Mouse (Mus musculus): Measurements from ENCODE around the gene Slc25a11. TPM values are rescaled to one million over a fixed set of nuclear protein-coding genes. Genes with fewer than 3 reads are reported as not detected.
A peak's percentile ranks its signal among the peaks of the same experiment; 100 is the strongest.

Slc25a11 gene
- polyA plus RNA-seq (2014; fragmentation: Nextera tagmentation; extraction: Ambion mirVana), result 221 and 245 TPM in 2 replicates

- Histone ChIP-seq H3K4me3 (ENCODE audit: low read depth, low read length) (peak within 1 kb of the TSS; percentile 76), H3K27ac (ENCODE audit: low read depth, low read length) (peak within 1 kb of the TSS; percentile 94), H3K4me2 (peak within 1 kb of the TSS; percentile 93), H3K36me3 (ENCODE audit: control insufficient read depth, insufficient read depth, low read length) (peaks cover 42% of the 10 kb centered on the region), H3K4me1 (ENCODE audit: control insufficient read depth, insufficient read depth, low read length) (peaks cover 35% of the 10 kb centered on the region), H3K9ac (ENCODE audit: low read depth, low read length) (peak within 1 kb of the TSS; percentile 91), H3K9me3 (replicated peaks; ENCODE audit: control insufficient read depth, low read length) (no peaks in the 10 kb centered on the region), H3K27me3 (ENCODE audit: control insufficient read depth, insufficient read depth, low read length) (no peaks in the 10 kb centered on the region)
- ATAC-seq (replicated peaks; ENCODE audit: insufficient number of reproducible peaks, low FRiP score, low TSS enrichment), result peak; percentile 83
- WGBS (ENCODE audit: insufficient replicate concordance), result under 1% methylated on average over 63 of the region's 63 CpGs
Observed at GRCm38 (mm10) chr11:70646691-70647650, at the start of gene Slc25a11, which contains the start of gene Rnf167. Slc25a11 (minus strand) TSS chr11:70647479. Rnf167 (plus strand) TSS chr11:70647235.

- Histone ChIP-seq H3K4me3 (ENCODE audit: low read depth, low read length) (no peak overlapping the region), H3K36me3 (ENCODE audit: control insufficient read depth, insufficient read depth, low read length) (no peaks in the 10 kb centered on the region), H3K27me3 (ENCODE audit: control insufficient read depth, insufficient read depth, low read length) (no peaks in the 10 kb centered on the region), H3K9me3 (replicated peaks; ENCODE audit: control insufficient read depth, low read length) (no peaks in the 10 kb centered on the region), H3K27ac (ENCODE audit: low read depth, low read length) (no peak overlapping the region), H3K9ac (ENCODE audit: low read depth, low read length) (no peak overlapping the region), H3K4me1 (ENCODE audit: control insufficient read depth, insufficient read depth, low read length) (peaks cover 10% of the 10 kb centered on the region), H3K4me2 (no peak overlapping the region)
- 57% methylated on average over 3 of the region's 3 CpGs for WGBS (ENCODE audit: insufficient replicate concordance)
- ATAC-seq (replicated peaks; ENCODE audit: insufficient number of reproducible peaks, low FRiP score, low TSS enrichment), result no peak
Observed at GRCm38 (mm10) chr11:70693504-70693903, 46.2 kb upstream of the Slc25a11 start.

- no peak overlapping the region for H3K4me2 ChIP-seq
- no peak for ATAC-seq (replicated peaks; ENCODE audit: insufficient number of reproducible peaks, low FRiP score, low TSS enrichment)
- H3K27me3 ChIP-seq (ENCODE audit: control insufficient read depth, insufficient read depth, low read length), result no peaks in the 10 kb centered on the region
- H3K4me1 ChIP-seq (ENCODE audit: control insufficient read depth, insufficient read depth, low read length), result peaks cover 19% of the 10 kb centered on the region
- no peaks in the 10 kb centered on the region for H3K36me3 ChIP-seq (ENCODE audit: control insufficient read depth, insufficient read depth, low read length)
- no peak overlapping the region for H3K27ac ChIP-seq (ENCODE audit: low read depth, low read length)
- no peak overlapping the region for H3K9ac ChIP-seq (ENCODE audit: low read depth, low read length)
- H3K4me3 ChIP-seq (ENCODE audit: low read depth, low read length), result no peak overlapping the region
- WGBS (ENCODE audit: insufficient replicate concordance), result 36% methylated on average over 4 of the region's 4 CpGs
- no peaks in the 10 kb centered on the region for H3K9me3 ChIP-seq (replicated peaks; ENCODE audit: control insufficient read depth, low read length)
Observed at GRCm38 (mm10) chr11:70689578-70689977, 42.3 kb upstream of the Slc25a11 start.

GRCm38 (mm10) chr11:70688372-70688771, 41.1 kb upstream of the Slc25a11 start:
- Histone ChIP-seq H3K36me3 (ENCODE audit: control insufficient read depth, insufficient read depth, low read length) (0 out of 2 replicates have a peak, but pooled peaks cover 4% of the 10 kb centered on the region), H3K4me1 (ENCODE audit: control insufficient read depth, insufficient read depth, low read length) (peaks cover 19% of the 10 kb centered on the region), H3K27ac (ENCODE audit: low read depth, low read length) (peak overlapping the region; percentile 73), H3K9me3 (replicated peaks; ENCODE audit: control insufficient read depth, low read length) (no peaks in the 10 kb centered on the region), H3K27me3 (ENCODE audit: control insufficient read depth, insufficient read depth, low read length) (no peaks in the 10 kb centered on the region), H3K9ac (ENCODE audit: low read depth, low read length) (peak overlapping the region; percentile 88), H3K4me3 (ENCODE audit: low read depth, low read length) (peak overlapping the region; percentile 80), H3K4me2 (peak overlapping the region; percentile 96)
- no peak for ATAC-seq (replicated peaks; ENCODE audit: insufficient number of reproducible peaks, low FRiP score, low TSS enrichment)
- 13% methylated on average over 8 of the region's 8 CpGs for WGBS (ENCODE audit: insufficient replicate concordance)

- Histone ChIP-seq H3K36me3 (ENCODE audit: control insufficient read depth, insufficient read depth, low read length) (0 out of 2 replicates have a peak, but pooled peaks cover 4% of the 10 kb centered on the region), H3K27me3 (ENCODE audit: control insufficient read depth, insufficient read depth, low read length) (no peaks in the 10 kb centered on the region), H3K4me3 (ENCODE audit: low read depth, low read length) (peak within 1 kb of the TSS; percentile 80), H3K4me2 (peak within 1 kb of the TSS; percentile 96), H3K4me1 (ENCODE audit: control insufficient read depth, insufficient read depth, low read length) (peaks cover 19% of the 10 kb centered on the region), H3K9me3 (replicated peaks; ENCODE audit: control insufficient read depth, low read length) (no peaks in the 10 kb centered on the region), H3K9ac (ENCODE audit: low read depth, low read length) (peak within 1 kb of the TSS; percentile 88), H3K27ac (ENCODE audit: low read depth, low read length) (peak within 1 kb of the TSS; percentile 73)
- under 1% methylated on average over 37 of the region's 55 CpGs for WGBS (ENCODE audit: insufficient replicate concordance)
- ATAC-seq (replicated peaks; ENCODE audit: insufficient number of reproducible peaks, low FRiP score, low TSS enrichment), result peak; percentile 71
Observed at GRCm38 (mm10) chr11:70687601-70688199, 40.4 kb upstream of the Slc25a11 start, which contains the start of gene Camta2. Camta2 (minus strand) TSS chr11:70688105.

GRCm38 (mm10) chr11:70686901-70687566, 39.8 kb upstream of the Slc25a11 start:
- H3K27me3 ChIP-seq (ENCODE audit: control insufficient read depth, insufficient read depth, low read length), result no peaks in the 10 kb centered on the region
- H3K9ac ChIP-seq (ENCODE audit: low read depth, low read length), result peak overlapping the region; percentile 88
- 0 out of 2 replicates have a peak, but pooled peaks cover 4% of the 10 kb centered on the region for H3K36me3 ChIP-seq (ENCODE audit: control insufficient read depth, insufficient read depth, low read length)
- peak overlapping the region; percentile 96 for H3K4me2 ChIP-seq
- ATAC-seq (replicated peaks; ENCODE audit: insufficient number of reproducible peaks, low FRiP score, low TSS enrichment), result peak; percentile 45; the same call in 1 of the 2 replicates
- no peaks in the 10 kb centered on the region for H3K9me3 ChIP-seq (replicated peaks; ENCODE audit: control insufficient read depth, low read length)
- 3% methylated on average over 16 of the region's 16 CpGs for WGBS (ENCODE audit: insufficient replicate concordance)
- peak overlapping the region; percentile 80 for H3K4me3 ChIP-seq (ENCODE audit: low read depth, low read length)
- peak overlapping the region; percentile 73 for H3K27ac ChIP-seq (ENCODE audit: low read depth, low read length)
- H3K4me1 ChIP-seq (ENCODE audit: control insufficient read depth, insufficient read depth, low read length), result peaks cover 23% of the 10 kb centered on the region

GRCm38 (mm10) chr11:70683640-70684039, 36.4 kb upstream of the Slc25a11 start:
- WGBS (ENCODE audit: insufficient replicate concordance), result 83% methylated on average over 5 of the region's 5 CpGs
- Histone ChIP-seq H3K4me2 (no peak overlapping the region), H3K27me3 (ENCODE audit: control insufficient read depth, insufficient read depth, low read length) (no peaks in the 10 kb centered on the region), H3K9ac (ENCODE audit: low read depth, low read length) (no peak overlapping the region), H3K36me3 (ENCODE audit: control insufficient read depth, insufficient read depth, low read length) (peaks cover 14% of the 10 kb centered on the region; the same call in 1 of the 2 replicates), H3K4me3 (ENCODE audit: low read depth, low read length) (no peak overlapping the region), H3K27ac (ENCODE audit: low read depth, low read length) (no peak overlapping the region), H3K4me1 (ENCODE audit: control insufficient read depth, insufficient read depth, low read length) (peaks cover 16% of the 10 kb centered on the region), H3K9me3 (replicated peaks; ENCODE audit: control insufficient read depth, low read length) (no peaks in the 10 kb centered on the region)
- ATAC-seq (replicated peaks; ENCODE audit: insufficient number of reproducible peaks, low FRiP score, low TSS enrichment), result no peak

Data from heart, embryonic 11.5 days (tissue).